Mouse (Mus musculus): ENCODE measurements around the gene Enoph1. TPM values are rescaled to one million over a fixed set of nuclear protein-coding genes. Genes with fewer than 3 reads are reported as not detected.
A peak's percentile ranks its signal among the peaks of the same experiment; 100 is the strongest.

Enoph1 gene
- total RNA-seq, 2 experiments from 2014 or later, result 53.8 to 56.6 TPM

DNA sequence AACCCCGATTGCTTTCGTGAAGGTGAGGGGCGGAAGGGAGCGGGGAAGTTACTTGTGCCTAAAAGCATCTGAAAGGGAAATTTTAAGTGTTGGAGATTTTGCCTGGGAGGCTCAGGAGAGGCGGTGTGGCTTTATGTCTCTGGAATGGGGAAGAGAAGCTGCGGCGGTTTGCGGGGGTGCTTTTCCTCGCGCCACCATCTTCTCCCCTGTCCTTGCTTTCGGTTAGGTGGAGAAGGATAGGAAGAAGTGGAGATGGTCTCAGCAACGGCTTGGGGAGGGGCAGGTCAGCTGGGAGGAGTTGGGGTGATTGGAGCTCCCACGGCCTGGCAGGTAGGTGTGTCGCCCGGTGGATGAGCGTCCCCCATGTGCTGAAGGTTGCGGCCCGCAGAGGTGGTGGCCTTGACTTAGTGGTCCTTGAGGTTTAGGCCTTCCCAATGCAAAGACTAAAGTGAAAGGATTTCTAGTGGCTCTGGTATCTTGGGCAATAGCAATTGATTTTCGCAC is 548 bp downstream of the Enoph1 start:
- DNase-seq, result peak in 1 of 2 experiments; percentile 50

DNA sequence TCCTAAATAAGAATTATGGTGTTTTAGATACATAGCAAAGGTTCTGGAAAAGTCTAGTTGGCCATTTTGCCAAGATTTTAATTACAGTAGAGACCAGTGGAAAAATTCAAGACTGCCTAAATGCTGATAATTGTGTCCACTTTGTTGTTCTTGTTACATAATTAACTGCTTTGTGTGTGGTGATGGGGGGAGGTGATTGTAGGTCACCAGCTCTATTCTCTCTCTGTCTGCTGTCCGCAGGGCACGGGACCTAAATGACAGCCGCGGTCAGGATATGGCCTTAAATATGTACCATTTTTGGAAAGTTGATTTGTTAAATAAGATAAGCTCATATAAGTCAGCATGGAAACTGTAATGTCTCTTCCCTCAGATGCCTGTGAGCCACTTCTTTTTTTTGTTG is 1.5 kb downstream of the Enoph1 start:
- DNase-seq, result no peak

DNA sequence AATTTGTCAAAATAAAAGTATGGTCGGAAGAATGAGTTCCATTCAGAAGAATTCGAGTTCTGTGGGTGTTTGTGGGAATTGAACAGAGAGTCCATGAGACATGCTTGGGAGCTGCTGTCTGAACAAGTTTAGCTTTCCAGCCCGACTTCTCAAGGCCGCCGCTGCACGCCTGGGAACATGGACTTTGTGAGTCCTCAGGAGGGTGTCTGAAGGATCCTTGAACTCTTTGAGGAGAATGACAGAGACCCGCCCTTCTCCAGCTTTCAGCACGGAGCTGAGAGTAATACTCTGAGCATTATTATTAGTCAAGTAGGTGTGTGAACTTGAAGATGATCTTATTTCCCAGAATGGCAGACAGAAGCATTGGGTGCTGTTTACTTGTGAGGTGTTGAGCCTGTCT is 2.7 kb downstream of the Enoph1 start:
- DNase-seq, result no peak

DNA sequence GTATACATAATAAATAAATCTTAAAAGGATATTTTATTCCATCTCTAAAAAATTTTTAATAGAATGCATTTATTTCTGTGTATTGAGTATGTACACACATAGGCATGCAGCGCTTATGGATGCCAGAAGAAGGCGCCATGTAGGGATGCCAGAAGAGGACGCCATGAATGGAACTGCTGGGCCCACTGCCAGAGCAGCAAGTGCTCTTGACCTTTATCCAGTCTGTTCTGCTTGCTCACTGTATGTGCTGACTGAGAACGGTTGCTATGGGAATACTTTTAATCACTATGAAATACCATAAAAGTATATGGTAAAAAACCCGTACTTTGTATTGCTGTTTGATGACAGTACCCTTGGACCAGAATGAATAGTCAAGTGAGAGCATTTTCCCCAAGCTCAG is 3.6 kb downstream of the Enoph1 start:
- DNase-seq, result no peak

DNA sequence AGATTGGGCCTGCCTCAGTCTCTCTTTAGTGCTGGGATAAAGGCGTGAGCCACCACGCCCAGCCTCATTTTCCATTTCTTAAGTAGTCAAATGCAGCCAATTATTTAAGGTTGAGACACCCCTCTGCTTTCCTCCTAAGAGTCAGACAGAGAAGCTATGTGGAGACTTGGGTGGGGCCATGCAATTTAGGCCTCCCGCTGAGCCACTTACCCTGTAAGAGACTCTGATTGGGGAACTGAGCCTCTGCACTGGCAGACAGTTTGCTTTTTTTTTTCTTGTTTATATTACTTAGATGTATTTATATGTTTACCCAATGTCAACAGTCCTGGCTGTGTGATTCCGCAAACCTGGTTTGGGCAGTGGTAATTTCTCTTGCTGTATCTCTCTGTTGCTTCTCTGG is 4.2 kb downstream of the Enoph1 start:
- DNase-seq, result no peak

DNA sequence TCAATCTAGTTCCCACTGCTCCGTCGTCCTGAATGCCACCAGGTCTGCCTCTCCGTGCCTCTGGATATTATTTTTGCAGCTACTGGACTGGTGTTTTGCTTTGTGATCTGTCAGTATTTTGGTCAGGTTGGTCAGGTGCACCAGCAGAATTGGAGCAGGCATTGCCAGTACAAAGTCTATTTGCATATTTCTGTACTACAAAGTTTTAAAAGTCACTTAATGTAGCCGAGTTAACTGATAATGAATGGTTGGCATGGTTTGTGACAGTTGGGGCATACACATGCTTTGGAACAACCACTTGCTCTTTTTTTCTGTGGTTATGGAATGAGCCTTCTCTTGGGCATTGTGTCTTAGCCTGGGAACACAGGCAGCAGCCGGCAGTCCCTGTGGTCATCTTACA is 4.8 kb downstream of the Enoph1 start:
- DNase-seq, result no peak

DNA sequence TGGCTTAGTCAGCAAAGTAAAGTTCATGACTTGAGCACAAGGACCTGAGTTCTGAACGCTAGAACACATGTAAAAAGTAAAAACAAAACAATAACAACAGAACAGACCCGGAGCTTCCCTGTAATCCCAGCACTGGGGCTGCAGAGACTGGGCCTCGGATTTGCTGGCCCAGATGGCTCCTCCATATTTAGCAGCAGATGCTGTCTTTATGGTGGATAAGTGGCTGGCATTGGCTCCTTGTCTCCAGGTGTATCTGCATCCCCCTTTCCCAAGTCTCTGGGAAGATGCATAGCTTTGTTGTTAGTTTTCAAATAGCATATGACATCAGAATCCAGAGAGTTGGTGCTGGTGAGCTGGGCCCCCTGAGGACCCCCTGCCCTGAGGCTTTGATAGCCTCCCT is 6.3 kb downstream of the Enoph1 start:
- DNase-seq, result no peak

DNA sequence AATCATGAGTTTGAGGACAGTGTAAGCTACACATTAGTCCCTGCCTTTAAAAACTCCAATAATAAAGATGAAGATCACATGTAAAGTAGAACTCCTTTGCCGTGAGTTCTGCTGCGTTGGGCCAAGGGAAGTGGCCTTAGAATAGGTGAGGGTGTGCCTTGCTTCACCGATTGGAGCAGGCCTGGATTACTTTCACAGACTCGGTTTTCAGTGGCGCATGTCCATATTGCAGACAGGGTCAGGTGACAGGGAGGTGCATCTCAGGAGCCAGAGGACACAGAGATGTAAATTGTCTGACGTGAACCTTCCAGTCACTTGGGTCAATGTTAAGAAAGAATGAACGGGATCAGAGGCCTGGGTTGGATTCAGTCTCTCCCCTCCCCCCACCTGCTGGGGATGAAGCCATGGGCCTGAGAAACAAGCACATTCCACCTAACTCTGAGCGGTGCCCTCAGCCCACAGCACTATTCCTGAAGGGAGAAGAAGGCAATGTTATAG is 7.4 kb downstream of the Enoph1 start:
- DNase-seq, result no peak

DNA sequence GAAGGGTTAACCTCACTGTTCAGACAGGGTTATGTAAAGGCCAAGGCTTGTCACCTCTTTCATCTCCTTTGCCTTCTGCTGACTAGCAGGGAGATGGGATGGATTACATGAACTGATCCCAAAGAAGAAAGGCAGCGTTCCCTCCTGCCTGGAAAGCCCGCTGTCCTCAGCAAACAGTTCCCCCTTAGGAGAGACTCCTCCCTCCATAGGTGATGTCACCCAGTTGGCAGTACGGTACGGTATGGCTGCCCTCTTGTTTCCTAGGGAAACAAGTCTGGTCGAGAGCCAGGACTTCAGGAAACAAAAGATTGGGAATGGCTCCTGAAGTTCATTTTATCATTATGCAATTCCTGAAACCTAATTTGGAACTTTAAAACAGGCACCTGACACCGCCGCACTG is 8.1 kb downstream of the Enoph1 start:
- DNase-seq, result no peak

DNA sequence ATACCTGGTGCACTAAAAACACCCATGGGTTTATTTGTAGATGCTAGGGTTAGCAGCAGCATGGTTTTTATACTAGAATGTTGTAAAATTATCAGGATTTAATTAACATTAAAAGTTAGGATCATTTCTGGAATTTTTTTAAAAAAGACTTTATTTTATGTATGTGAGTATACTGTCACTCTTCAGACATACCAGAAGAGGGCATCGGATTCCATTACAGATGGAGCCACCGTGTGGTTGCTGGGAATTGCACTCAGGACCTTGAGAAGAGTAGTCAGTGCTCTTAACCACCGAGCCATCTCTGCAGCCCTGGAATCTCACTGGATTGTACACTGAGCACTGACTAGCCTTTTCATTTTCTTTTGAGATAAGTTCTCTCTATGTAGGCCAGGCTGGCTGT is 10.1 kb downstream of the Enoph1 start:
- no peak for DNase-seq

DNA sequence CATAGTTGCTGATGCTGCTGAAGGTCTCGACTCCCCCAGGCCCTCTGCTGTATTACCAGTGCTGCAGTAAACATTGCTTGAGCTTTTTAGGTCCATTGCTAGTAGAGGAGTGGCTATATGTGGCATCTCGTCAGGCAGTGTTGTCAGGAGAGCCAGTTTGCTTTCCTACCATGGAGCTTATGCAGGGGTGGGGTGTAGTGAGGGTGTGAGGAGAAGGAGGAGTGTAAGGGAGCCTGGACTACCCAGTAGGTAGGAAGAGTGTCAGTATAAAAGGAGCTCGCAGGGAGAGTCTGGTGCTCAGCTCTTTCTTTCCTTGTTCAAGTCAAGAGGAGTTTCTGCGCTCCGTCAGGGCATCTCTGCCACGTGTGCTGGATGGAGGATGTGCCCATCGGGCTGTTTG is 12.9 kb downstream of the Enoph1 start:
- no peak for DNase-seq

DNA sequence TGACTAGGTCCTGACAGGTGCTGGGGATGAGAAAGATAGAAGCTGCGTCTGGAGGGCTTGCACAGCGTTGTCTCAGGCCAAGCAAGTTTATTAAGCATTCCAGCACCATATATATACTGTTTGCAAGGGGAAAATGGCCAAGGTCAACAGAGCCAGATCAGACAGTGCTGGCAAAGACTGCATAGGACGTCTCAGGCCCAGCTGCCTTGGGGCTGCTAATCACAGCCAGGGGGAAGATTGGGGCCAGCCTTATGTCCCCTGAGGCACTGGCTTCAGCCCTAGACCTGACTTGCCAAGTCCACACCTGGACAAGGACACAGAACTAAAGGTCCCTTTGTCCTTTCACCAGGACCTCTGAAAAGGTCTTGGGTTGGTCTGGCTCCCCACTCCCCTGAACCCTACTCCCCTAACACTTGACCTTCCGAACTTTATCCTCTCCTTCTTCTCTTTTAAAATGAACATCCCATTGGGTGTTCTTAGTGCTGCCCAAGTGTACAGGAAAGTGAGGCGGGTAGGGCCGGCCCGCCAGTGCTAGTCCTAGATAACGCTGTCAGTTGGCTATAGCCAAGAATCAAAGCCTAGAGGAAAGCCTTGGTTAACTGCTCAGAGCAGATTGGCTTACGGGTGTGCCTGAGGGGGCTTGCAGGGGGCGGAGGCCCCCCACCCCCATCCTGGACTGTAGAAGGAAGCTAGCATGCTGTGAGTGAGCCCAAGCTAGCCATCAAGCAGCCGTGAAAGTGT is 15.2 kb downstream of the Enoph1 start:
- no peak for DNase-seq

DNA sequence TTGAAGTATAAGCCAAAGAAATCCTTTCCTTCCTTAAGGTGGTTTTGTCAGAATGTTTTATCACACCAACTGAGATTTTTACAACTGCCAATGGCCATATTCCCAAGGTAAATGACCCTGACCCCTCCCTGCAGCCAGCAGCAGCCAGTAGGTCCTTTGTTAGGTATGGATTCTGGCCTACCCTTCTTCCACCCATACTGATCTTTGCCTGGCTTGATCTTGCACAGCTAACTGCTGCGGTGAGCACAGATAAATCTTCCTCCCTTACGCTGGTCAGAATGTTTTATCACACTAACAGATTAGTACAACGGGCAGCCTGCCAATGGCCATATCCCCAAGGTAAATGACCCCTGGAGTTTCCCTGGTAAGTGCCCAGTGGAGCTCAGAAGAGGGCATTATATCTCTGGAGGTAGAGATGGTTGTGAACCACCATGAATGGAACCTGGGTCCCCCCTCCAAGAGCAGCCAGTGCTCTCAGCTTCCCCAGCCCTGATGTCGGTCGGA is 16.1 kb downstream of the Enoph1 start:
- DNase-seq, result no peak

DNA sequence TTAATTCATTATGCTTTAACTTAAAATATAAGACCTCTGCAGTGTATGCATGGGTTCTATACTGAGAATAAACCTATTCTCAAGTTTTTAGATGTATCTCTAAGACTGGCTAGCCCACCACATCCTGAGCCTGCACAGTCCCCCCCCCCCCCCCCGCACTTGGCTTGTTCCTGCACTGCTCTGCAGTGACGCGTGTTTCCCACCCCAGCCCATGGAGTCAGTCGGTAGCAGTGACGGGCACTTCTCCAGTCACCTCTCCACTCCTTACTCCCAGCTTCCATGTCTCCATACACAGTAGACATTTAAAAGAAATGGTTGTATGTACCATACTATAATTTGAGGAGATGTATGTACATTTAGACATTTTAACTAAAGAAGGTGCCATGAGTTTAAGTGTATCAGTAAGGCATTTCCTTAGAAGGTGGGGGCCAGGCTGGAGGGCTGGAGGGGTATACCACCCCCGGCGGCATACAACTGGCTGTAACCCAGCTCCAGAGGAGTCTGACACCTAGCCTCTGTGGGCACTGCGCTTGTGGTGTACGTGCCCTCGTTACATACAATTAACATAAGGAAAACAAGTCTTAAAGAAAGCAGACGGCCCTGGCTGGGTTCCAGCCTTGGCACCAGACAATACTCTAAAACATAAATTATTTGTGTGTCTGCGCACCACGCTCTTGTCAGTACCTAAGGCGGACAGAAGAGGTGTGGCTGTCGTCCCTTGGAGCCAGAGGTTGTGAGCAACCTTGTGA is 17.9 kb downstream of the Enoph1 start:
- DNase-seq, result no peak

DNA sequence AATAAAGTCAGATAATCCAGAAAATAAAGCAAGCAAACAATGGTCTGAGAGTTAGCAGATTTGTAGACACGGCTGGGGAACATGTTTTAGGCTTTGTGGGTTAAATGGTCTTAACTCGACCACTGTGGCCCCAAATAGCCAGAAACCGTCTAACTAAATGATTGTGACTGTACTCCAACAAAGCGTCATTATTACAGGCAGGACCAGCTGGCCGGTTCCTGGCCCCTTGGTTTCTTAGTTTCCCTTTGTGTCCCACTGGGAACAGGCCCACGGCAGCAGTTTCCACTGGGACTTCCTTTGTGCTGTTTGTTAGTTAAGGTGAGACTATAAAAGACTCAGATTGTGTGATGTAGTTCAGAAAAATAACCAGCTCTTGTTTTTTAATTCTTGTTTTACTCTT is 18.9 kb downstream of the Enoph1 start:
- DNase-seq, result no peak

DNA sequence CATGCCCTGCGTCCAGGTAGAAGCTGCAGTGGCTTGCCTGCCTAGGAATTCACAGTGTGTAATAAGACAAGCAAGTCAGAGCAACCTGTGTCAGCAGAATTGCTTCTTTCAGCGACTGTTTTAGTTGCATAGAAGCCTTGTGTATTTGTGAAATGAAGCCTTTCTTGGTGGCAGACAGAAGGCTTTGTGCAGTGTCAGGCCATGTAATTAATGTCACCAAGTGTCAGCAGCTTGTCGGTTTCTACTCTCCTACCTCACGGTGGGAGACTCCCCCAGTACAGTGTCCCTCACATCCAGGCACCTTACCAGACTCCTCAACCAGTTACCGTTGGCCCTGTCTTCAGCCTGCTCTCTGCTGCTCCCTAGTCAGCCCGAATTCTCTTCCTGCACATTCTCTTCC is 19.5 kb downstream of the Enoph1 start:
- no peak for DNase-seq

DNA sequence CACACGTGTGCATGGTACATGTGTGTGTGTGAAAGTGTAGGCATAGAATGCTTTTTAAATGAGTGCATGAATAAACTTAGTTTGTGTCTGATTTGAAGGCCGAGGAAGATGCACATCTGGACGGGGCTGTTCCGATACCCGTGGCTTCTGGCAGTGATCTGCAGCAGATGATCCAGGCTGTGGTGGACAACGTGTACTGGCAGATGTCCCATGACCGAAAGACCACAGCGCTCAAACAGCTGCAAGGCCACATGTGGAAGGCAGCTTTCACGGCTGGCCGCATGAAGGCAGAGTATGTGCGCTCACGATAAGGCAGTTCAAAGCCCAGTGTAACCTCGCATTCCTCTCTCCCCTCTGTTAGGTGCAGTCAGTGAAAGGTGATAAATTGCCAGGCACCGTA is 21.1 kb downstream of the Enoph1 start:
- DNase-seq, result no peak

DNA sequence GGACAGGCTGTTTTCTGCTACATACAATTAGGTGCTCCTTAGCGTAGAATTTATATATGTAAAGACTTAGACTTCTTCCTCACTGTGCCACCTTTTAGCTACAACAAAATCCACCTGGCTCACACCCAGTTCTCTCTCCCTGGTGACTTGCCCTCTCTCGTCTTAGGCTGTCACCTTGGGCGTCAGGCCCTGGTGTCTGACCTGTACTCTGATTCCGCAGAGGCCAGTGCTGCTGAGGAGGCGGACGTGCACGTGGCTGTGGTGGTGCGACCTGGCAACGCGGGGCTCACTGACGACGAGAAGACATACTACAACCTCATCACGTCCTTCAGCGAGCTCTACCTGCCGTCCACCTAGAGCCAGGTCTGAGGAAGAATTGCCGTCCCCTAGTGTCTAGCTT is 27.8 kb downstream of the Enoph1 start:
- no peak for DNase-seq

DNA sequence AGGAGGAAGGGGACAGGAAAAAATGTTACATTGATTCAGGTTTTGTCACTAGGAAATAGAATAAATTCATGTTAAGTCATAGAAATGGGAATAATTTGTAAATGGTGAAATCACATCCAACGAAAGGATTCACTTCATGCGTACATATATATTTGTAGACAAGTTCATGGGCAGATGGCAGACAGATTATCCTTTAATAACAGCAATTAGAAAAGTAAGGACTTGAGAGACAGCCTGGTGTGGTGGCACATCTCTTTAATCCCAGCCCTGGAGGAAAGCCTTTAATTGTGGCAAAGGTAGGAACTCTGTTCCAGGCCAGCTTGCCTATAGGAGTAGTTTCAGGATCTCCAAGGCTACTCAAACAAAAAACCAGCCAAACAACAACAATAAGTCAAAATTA is 29.7 kb downstream of the Enoph1 start:
- DNase-seq, result no peak

DNA sequence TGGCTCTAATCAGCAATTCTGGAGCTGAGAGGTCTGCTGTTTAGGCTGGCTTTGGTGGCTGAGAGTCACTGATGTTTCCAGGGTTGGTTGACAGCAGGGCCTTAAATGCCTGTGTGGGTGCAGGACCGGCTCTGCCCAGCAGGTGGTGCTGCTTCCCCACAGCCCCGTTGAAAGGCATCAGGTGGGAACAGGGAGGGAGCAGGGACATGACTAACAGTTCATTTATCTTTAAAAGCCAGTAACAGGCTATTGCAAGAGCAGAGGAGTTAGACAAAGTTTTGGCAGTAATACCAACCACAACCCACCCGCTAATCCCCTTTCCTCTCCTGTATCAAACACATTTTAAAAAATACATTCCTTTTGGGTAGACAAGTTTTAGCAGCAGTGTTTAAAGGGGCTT is 30.5 kb downstream of the Enoph1 start:
- DNase-seq, result peak; percentile 88 to 91

DNA sequence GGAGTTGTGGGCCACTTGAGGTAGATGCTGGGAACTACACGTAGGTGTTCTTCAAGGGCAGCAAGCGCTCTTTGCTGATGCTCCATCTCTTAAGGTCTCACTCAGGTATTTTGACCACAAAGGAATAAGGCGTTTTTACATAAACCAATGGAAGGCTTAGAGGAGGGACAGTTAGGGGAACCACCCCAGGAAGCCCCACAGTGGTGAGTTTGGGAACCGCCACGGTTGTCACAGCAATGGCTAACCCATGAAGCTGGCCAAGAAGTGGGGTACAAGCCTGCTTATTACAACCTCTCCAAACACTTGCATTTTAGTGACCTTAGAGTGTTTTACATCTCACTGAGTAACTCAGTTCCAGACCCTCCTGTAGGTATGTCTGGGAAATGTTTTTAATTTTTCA is 31.8 kb downstream of the Enoph1 start:
- DNase-seq, result no peak

DNA sequence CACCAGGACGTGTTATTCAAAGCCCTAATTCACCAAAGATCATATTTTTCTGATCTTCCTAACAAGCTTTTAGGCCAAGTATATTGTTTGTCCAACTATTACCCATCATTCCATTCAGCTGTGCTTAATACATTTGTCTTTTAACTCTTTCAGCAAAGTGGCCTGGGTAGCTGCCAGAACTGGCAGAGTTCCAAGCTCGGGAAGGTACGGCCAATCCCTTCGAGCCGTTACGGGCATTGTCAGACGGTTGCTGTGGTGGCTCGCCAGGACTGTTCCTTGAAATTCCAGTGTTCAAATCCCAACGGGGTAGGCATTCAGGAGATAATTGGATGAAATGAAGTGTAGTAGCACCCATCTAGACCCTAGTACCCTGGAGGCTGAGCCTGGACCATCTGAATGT is 32.8 kb downstream of the Enoph1 start:
- DNase-seq, result no peak

DNA sequence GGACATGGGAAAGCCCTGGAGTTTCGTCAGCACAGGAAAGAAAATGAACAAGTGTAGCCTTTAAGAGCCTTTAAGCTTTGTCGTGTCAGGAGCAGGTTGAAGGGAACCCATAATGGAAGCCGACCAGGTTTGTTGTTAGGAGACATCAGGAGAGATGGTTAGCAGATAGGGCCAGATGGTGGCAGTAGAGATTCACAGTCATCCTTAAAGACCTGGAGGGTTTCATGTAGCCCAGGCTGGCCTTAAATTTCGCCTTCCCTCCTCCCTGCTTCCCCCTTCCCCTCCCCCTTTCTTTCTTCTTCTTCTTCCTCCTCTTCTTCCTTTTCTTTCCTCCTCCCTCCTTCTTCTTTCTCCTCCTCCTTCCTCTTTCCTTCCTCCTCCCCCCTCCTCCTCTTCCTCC is 34.8 kb downstream of the Enoph1 start:
- DNase-seq, result no peak

Measured in layer of hippocampus, postnatal 36 days (tissue).